Mouse (Mus musculus) G1E (cell line): ENCODE results near the gene Pabpc1l.

Experiments
- CTCF ChIP-seq: IDR thresholded peaks from 2 replicates; pipeline ENCODE4 v1.5.1; 2012; ENCODE audit warnings: low read depth, low read length, inconsistent platforms, mixed read lengths
- GATA1 ChIP-seq: IDR thresholded peaks from 2 replicates; pipeline ENCODE4 v1.6.1; 2012; ENCODE audit warnings: borderline replicate concordance, low read length, inconsistent platforms, mixed read lengths
- POLR2AphosphoS5 ChIP-seq: IDR thresholded peaks from 2 replicates; pipeline ENCODE4 v1.6.1; 2012; ENCODE audit warnings: low read depth, low read length, inconsistent platforms; ENCODE audit not compliant: insufficient replicate concordance

GRCm38 (mm10) chr2:163998981-163999380 lies 26.3 kb upstream of the Pabpc1l start:
- TF ChIP-seq CTCF = no peak
- TF ChIP-seq GATA1 = no peak
- TF ChIP-seq POLR2AphosphoS5 = no peak
